Mouse (Mus musculus) hindbrain, embryonic 13.5 days (tissue): ENCODE data around the gene Cst13. TPM values are rescaled to one million over a fixed set of nuclear protein-coding genes. Genes with fewer than 3 reads are reported as not detected.
A peak's percentile ranks its signal among the peaks of the same experiment; 100 is the strongest.
"Not testable (repeated sequence)": the region's sequence is repeated elsewhere in the genome, so short reads cannot be mapped to it uniquely, and the experiment has no call there.

Experiments used
- ATAC-seq: fragments of 200-750 bp; cut with Nextera tagmentation; 2 replicates; pipeline ENCODE4 v1.8.0; 2017; ENCODE audit warnings: moderate TSS enrichment; ENCODE audit not compliant: low FRiP score
- H3K27ac ChIP-seq: fragments of 300-500 bp; sonication (generic); 2 replicates; pipeline ENCODE4 v1.5.1; 2015; ENCODE audit warnings: inconsistent platforms, mild to moderate bottlenecking, moderate library complexity
- H3K27me3 ChIP-seq: fragments of 300-500 bp; sonication (generic); 2 replicates; pipeline ENCODE4 v1.6.1; 2015; ENCODE audit warnings: mild to moderate bottlenecking, inconsistent platforms
- H3K36me3 ChIP-seq: fragments of 300-500 bp; sonication (generic); 2 replicates; pipeline ENCODE4 v1.6.1; 2015; ENCODE audit warnings: mild to moderate bottlenecking, inconsistent platforms
- H3K4me1 ChIP-seq: fragments of 300-500 bp; sonication (generic); replicated peaks from 2 replicates; pipeline ENCODE4 v1.6.1; 2015; ENCODE audit warnings: inconsistent platforms
- H3K4me2 ChIP-seq: fragments of 300-500 bp; sonication (generic); 2 replicates; pipeline ENCODE4 v1.6.1; 2015; ENCODE audit warnings: inconsistent platforms, mild to moderate bottlenecking, moderate library complexity
- H3K4me3 ChIP-seq: fragments of 300-500 bp; sonication (generic); 2 replicates; pipeline ENCODE4 v1.5.1; 2015; ENCODE audit warnings: mild to moderate bottlenecking, inconsistent platforms
- H3K9ac ChIP-seq: fragments of 300-500 bp; sonication (generic); 2 replicates; pipeline ENCODE4 v1.6.1; 2015; ENCODE audit warnings: mild to moderate bottlenecking, inconsistent platforms
- H3K9me3 ChIP-seq: fragments of 300-500 bp; sonication (generic); 2 replicates; pipeline ENCODE4 v1.6.1; 2016; ENCODE audit warnings: inconsistent platforms
- WGBS: fragments of 180-500 bp; shearing (Covaris S2); methylation state at CpG from one replicate; pipeline ENCODE4 v1.1.7; 2015; 5-methylcytosine and 5-hydroxymethylcytosine counted together
- polyA plus RNA-seq: library from polyadenylated mRNA; unstranded; fragments of >200 nt; fragmentation: Nextera tagmentation; extraction: Ambion mirVana; gene quantifications from 2 replicates; pipeline ENCODE4 v1.2.1, GENCODE M21; 2015

Cst13 gene
- polyA plus RNA-seq: not detected in 2 replicates

GRCm38 (mm10) chr2:148819909-148820308 is at the start of gene Cst13:
Cst13 (plus strand) TSS chr2:148820081.
- no peak within 1 kb of the TSS for H3K4me3 ChIP-seq
- no peak within 1 kb of the TSS for H3K27ac ChIP-seq
- H3K4me1 ChIP-seq: no peaks in the 10 kb centered on the region
- H3K9ac ChIP-seq: no peak within 1 kb of the TSS
- ATAC-seq: no peak
- H3K36me3 ChIP-seq: no peaks in the 10 kb centered on the region
- H3K4me2 ChIP-seq: no peak within 1 kb of the TSS
- no peaks in the 10 kb centered on the region for H3K27me3 ChIP-seq
- no peaks in the 10 kb centered on the region for H3K9me3 ChIP-seq

DNA sequence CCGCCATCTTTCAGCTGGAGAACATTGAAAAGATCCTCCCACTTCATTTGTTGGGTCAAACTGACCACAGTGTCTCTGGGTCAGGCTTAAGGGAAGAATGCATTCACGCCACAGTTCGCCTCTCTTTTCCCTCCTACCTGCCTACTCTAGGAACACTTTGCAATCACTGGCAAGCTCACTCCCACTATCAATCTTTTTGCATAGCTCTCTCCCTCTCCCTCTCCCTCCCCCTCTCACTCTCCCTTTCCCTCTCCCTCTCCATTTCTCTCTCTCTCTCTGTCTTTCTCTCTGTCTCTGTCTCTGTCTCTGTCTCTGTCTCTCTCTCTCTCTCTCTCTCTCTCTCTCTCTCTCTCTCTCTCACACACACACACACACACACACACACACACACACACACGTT is 48.5 kb upstream of the Cst13 start, which contains the start of gene Cst11:
Cst11 (minus strand) TSS at position 101 of the 400 bp plus-strand sequence.
- H3K4me3 ChIP-seq, H3K4me1 ChIP-seq, H3K27ac ChIP-seq, H3K27me3 ChIP-seq, H3K36me3 ChIP-seq, ATAC-seq, H3K9me3 ChIP-seq, H3K4me2 ChIP-seq, H3K9ac ChIP-seq: not testable (repeated sequence)
- 80% methylated on average over 4 of the region's 4 CpGs for WGBS

DNA sequence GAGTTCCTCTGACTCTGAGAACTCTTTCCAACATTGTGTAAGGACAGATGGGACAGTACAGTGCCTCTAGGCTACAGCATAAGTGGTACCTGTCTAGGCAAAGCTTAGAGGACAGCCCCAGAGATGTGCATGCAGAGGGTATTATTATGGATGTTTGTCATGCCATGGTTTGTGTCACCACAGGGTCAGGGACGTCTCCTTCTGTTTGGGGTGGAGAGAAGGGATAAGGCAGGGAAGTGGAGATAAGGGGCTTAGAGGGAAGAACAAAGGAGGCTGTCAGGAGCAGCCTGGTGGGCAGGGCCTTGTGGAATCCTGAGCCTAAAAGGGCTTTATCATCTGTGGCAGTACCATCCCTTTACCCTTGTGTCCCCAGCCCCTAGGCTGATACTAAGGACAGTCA is 38.2 kb upstream of the Cst13 start, which contains the start of gene 8030411F24Rik:
8030411F24Rik (plus strand) TSS at position 301 of the 400 bp plus-strand sequence.
- H3K4me1 ChIP-seq: no peaks in the 10 kb centered on the region
- no peak for ATAC-seq
- no peak within 1 kb of the TSS for H3K27ac ChIP-seq
- H3K4me3 ChIP-seq: no peak within 1 kb of the TSS
- H3K9me3 ChIP-seq: no peaks in the 10 kb centered on the region
- no peak within 1 kb of the TSS for H3K9ac ChIP-seq
- H3K27me3 ChIP-seq: no peaks in the 10 kb centered on the region
- no peak within 1 kb of the TSS for H3K4me2 ChIP-seq
- WGBS: 11% methylated on average over 1 of the region's 1 CpGs
- H3K36me3 ChIP-seq: no peaks in the 10 kb centered on the region

- Histone ChIP-seq H3K27ac (no peak within 1 kb of the TSS), H3K4me2 (no peak within 1 kb of the TSS), H3K9ac (no peak within 1 kb of the TSS), H3K27me3 (no peaks in the 10 kb centered on the region), H3K4me1 (no peaks in the 10 kb centered on the region), H3K36me3 (no peaks in the 10 kb centered on the region), H3K9me3 (no peaks in the 10 kb centered on the region), H3K4me3 (no peak within 1 kb of the TSS)
- ATAC-seq: no peak
- 99% methylated on average over 6 of the region's 6 CpGs for WGBS
Observed at GRCm38 (mm10) chr2:148789142-148789541, 30.7 kb upstream of the Cst13 start, which contains the start of gene Cst12. Cst12 (plus strand) TSS chr2:148789361.

DNA sequence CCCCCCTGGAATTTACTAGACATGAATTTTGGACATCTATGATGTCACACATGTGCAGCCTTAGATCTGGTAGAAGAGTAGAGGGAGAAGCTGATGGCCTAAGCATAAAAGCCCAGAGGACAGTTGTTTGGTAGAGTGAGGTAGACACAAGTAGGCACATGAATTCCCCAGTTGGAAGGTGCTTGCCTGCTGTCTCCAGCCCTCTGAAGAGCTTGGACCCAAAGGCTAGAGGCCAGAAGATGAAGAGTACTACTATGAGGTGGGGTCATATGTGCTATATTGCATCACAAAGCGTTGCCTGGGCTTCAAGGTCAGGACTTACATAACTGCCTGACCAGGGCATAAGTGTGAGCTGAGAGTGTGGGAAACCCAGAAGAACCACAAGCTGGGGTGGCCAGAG is 21.4 kb upstream of the Cst13 start, which contains the start of gene Cst8:
Cst8 (plus strand) TSS at position 301 of the 400 bp plus-strand sequence.
- Histone ChIP-seq H3K4me1 (no peaks in the 10 kb centered on the region), H3K4me3 (no peak within 1 kb of the TSS), H3K9me3 (no peaks in the 10 kb centered on the region), H3K9ac (no peak within 1 kb of the TSS), H3K4me2 (no peak within 1 kb of the TSS), H3K27ac (no peak within 1 kb of the TSS), H3K36me3 (no peaks in the 10 kb centered on the region), H3K27me3 (no peaks in the 10 kb centered on the region)
- WGBS: 96% methylated on average over 1 of the region's 1 CpGs
- ATAC-seq: no peak

- Histone ChIP-seq H3K9ac (no peak overlapping the region), H3K36me3 (no peaks in the 10 kb centered on the region), H3K27ac (no peak overlapping the region), H3K9me3 (no peaks in the 10 kb centered on the region), H3K27me3 (no peaks in the 10 kb centered on the region), H3K4me3 (no peak overlapping the region), H3K4me1 (no peaks in the 10 kb centered on the region), H3K4me2 (no peak overlapping the region)
- ATAC-seq: no peak
- 64% methylated on average over 3 of the region's 3 CpGs for WGBS
Observed at GRCm38 (mm10) chr2:148801491-148801921, 18.4 kb upstream of the Cst13 start.

GRCm38 (mm10) chr2:148806696-148807095 is 13.2 kb upstream of the Cst13 start:
- whole genome bisulfite sequencing: 81% methylated on average over 6 of the region's 6 CpGs
- ATAC-seq: no peak
- Histone ChIP-seq H3K4me2 (no peak overlapping the region), H3K4me1 (no peaks in the 10 kb centered on the region), H3K4me3 (no peak overlapping the region), H3K27ac (no peak overlapping the region), H3K36me3 (no peaks in the 10 kb centered on the region), H3K27me3 (no peaks in the 10 kb centered on the region), H3K9me3 (no peaks in the 10 kb centered on the region), H3K9ac (no peak overlapping the region)

- Histone ChIP-seq H3K36me3 (no peaks in the 10 kb centered on the region), H3K27me3 (no peaks in the 10 kb centered on the region), H3K4me3 (no peak overlapping the region), H3K27ac (no peak overlapping the region), H3K9me3 (no peaks in the 10 kb centered on the region), H3K9ac (no peak overlapping the region), H3K4me2 (no peak overlapping the region), H3K4me1 (no peaks in the 10 kb centered on the region)
- 82% methylated on average over 1 of the region's 1 CpGs for WGBS
- ATAC-seq: no peak
Observed at GRCm38 (mm10) chr2:148825986-148826385, 6.1 kb downstream of the Cst13 start.

DNA sequence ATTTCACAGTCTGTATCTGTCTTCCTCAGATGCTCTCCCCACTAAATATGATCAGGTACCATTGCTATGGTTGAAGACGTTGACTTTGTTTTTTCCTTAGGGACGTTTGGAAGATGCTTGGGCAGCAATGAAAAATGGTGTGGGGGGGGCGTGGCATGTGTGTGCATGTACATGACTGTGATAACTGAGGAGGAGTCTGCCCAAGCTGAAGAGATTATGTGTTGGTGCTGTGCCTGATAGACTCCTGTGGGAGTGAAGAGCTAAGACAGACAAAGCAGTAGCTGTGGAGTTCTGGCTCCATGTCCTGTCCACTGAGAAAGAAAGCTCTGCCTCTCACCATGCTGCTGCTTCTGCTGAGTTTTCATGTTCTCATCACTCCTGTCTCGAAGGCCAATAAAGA is 15.0 kb downstream of the Cst13 start, which contains the start of gene Cst9:
Cst9 (plus strand) TSS at position 236 of the 400 bp plus-strand sequence.
- H3K4me3 ChIP-seq: no peak within 1 kb of the TSS
- no peaks in the 10 kb centered on the region for H3K27me3 ChIP-seq
- WGBS: 81% methylated on average over 4 of the region's 4 CpGs
- H3K9ac ChIP-seq: no peak within 1 kb of the TSS
- H3K4me2 ChIP-seq: no peak within 1 kb of the TSS
- H3K36me3 ChIP-seq: no peaks in the 10 kb centered on the region
- no peak for ATAC-seq
- no peaks in the 10 kb centered on the region for H3K4me1 ChIP-seq
- H3K27ac ChIP-seq: no peak within 1 kb of the TSS
- no peaks in the 10 kb centered on the region for H3K9me3 ChIP-seq

DNA sequence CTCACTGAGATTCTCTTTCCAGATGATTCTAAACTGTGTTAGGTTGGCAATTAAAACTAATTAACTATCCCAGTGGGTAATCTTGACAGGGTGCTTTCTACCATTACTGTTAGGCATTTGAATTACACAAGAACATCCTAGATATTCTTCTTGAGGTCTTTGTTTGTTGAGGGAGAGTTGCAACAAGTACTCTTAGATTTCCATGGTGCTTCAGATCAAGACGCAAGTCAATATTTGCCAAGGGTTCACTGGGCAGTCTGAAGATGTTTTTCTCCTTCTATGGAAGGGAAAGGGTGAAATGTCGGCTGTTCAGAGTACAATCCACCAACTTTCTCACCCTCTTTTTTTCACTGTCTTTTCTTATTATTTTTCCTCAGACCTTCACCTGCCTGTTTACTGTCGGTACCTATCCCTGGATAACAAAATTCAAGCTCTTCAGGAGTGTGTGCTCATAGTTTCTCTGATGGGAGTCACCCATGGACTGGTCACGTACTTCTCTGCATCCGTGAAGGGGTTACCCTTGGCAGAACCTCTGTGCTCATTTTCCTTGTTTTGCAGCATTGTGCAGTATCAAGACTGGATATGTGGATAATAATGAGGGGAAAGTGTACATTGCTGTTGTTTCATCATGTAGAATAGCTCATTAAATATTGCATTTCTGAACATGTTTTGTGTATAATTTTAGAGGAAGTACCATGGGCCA is 18.3 kb downstream of the Cst13 start:
- H3K4me2 ChIP-seq: no peak overlapping the region
- no peaks in the 10 kb centered on the region for H3K36me3 ChIP-seq
- 89% methylated on average over 5 of the region's 5 CpGs for WGBS
- no peak overlapping the region for H3K4me3 ChIP-seq
- ATAC-seq: no peak
- no peaks in the 10 kb centered on the region for H3K4me1 ChIP-seq
- no peaks in the 10 kb centered on the region for H3K27me3 ChIP-seq
- H3K9ac ChIP-seq: no peak overlapping the region
- H3K9me3 ChIP-seq: no peaks in the 10 kb centered on the region
- H3K27ac ChIP-seq: no peak overlapping the region

- H3K27me3 ChIP-seq: no peaks in the 10 kb centered on the region
- H3K9me3 ChIP-seq: no peaks in the 10 kb centered on the region
- ATAC-seq: no peak
- H3K4me3 ChIP-seq: no peak overlapping the region
- H3K27ac ChIP-seq: no peak overlapping the region
- 91% methylated on average over 2 of the region's 2 CpGs for WGBS
- no peaks in the 10 kb centered on the region for H3K36me3 ChIP-seq
- H3K9ac ChIP-seq: no peak overlapping the region
- no peaks in the 10 kb centered on the region for H3K4me1 ChIP-seq
- H3K4me2 ChIP-seq: no peak overlapping the region
Observed at GRCm38 (mm10) chr2:148839224-148839623, 19.3 kb downstream of the Cst13 start.

GRCm38 (mm10) chr2:148851116-148851906 is 31.4 kb downstream of the Cst13 start:
- H3K9ac ChIP-seq: no peak overlapping the region
- H3K4me3 ChIP-seq: no peak overlapping the region
- H3K9me3 ChIP-seq: no peaks in the 10 kb centered on the region
- H3K27ac ChIP-seq: no peak overlapping the region
- no peak overlapping the region for H3K4me2 ChIP-seq
- no peaks in the 10 kb centered on the region for H3K27me3 ChIP-seq
- H3K36me3 ChIP-seq: no peaks in the 10 kb centered on the region
- 48% methylated on average over 8 of the region's 8 CpGs for WGBS
- H3K4me1 ChIP-seq: no peaks in the 10 kb centered on the region
- peak; percentile 83 for ATAC-seq
